Mouse (Mus musculus): ENCODE results near the gene Tbc1d1. TPM values are rescaled to one million over a fixed set of nuclear protein-coding genes. Genes with fewer than 3 reads are reported as not detected.
"Not testable (repeated sequence)": the region's sequence is repeated elsewhere in the genome, so short reads cannot be mapped to it uniquely, and the experiment has no call there.

The Tbc1d1 gene
- polyA plus RNA-seq, 1 experiment from 2014 or later = 30.7 TPM

- Histone ChIP-seq H3K4me1 (peaks cover 32% of the 10 kb centered on the region), H3K36me3 (replicated peaks) (peaks cover 58% of the 10 kb centered on the region), H3K4me3 (no peak overlapping the region), H3K9me3 (no peaks in the 10 kb centered on the region), H3K27ac (peak overlapping the region; percentile 54), H3K27me3 (ENCODE audit: poor library complexity, severe bottlenecking) (no peaks in the 10 kb centered on the region)
- no peak for DNase-seq (ENCODE audit: extremely low spot score, low spot score)
- 86% methylated on average over 5 of the region's 5 CpGs for WGBS
These were observed 169.7 kb downstream of the Tbc1d1 start for GRCm38 (mm10) chr5:64325741-64326355.

DNA sequence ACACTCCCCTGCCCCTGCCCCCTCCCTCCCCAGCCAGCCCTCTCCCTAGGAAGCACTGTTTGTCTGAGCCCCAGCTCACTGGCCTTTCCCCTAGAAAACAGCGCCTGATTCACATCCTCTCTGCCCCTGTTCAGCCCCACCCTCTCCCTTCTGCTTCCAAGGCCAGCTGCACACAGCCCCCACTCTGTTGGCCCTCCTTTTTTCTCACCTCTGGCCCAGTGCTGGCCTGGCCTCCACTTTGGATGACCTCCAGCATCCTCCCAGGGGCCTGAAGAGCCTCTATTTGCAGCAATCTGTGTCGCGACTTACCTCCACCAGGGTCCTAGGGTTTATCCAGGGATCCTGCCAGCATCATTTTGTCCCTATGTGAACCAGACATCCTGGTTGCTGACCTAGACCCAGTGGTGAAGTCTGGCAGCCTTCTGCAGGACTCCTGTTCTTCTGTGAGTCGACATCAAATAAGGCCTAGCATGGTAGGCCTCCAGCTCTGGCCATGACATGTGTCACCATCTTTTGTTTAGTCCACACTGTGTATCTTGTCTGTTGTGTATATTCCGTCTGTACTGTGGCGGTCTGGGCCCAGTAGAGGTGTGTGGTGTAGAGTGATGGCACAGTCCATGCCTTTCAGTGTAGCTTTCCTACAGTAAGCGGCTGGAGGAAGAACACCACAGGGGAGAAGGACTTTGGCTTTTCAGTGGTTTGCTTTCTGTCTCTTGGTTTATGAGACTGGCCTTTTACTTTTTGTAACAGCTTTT, 170.5 kb downstream of the Tbc1d1 start:
- Histone ChIP-seq H3K9me3 (no peaks in the 10 kb centered on the region), H3K27me3 (ENCODE audit: poor library complexity, severe bottlenecking) (no peaks in the 10 kb centered on the region), H3K36me3 (replicated peaks) (peaks cover 63% of the 10 kb centered on the region), H3K4me1 (peaks cover 32% of the 10 kb centered on the region), H3K4me3 (no peak overlapping the region), H3K27ac (peak overlapping the region; percentile 54)
- 78% methylated on average over 7 of the region's 7 CpGs for WGBS
- no peak for DNase-seq (ENCODE audit: extremely low spot score, low spot score)

- Histone ChIP-seq H3K4me3 (no peak overlapping the region), H3K27ac (peak overlapping the region; percentile 44; the same call in 1 of the 2 replicates)
- no peak for DNase-seq (ENCODE audit: extremely low spot score, low spot score)
These were observed 171.3 kb downstream of the Tbc1d1 start for GRCm38 (mm10) chr5:64327212-64327902.

DNA sequence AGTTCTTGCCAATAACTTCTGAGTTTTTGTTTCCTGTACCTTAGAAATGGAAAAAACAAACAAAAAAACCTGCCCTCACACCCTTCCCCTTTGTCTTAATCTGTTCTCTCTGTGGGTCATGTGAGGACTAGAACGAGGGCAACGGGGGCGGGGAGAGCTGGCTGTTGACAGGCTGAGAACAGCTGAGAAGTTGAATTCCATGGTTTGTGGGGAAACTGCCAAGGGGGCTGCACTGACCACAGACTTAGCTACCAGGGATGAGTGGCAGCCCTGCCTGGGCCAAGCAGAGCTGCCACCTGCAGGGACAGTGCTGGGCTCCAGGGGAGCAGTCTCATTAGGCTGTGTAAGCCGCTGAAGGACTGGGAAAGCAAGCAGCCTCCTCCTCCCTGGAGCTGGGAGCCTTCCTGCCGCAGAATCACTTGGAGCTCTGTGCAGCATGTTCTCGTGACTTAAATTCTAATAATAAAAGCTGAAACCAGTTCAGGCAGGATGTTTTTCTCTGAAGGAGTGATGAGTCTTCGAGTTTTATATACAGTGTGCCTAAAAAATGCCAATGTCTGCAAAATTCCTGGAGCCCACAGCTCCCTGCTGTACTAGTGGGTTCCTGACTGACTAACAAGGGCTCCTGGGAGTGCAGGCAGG, 180.8 kb downstream of the Tbc1d1 start:
- DNase-seq (ENCODE audit: extremely low spot score, low spot score) = peak; percentile 25
- Histone ChIP-seq H3K36me3 (replicated peaks) (peaks cover 38% of the 10 kb centered on the region), H3K27me3 (ENCODE audit: poor library complexity, severe bottlenecking) (no peaks in the 10 kb centered on the region), H3K4me3 (no peak overlapping the region), H3K9me3 (no peaks in the 10 kb centered on the region), H3K4me1 (peaks cover 18% of the 10 kb centered on the region), H3K27ac (peak overlapping the region; percentile 67)
- 42% methylated on average over 7 of the region's 7 CpGs for WGBS

More at GRCm38 (mm10) chr5:64327212-64327902, 171.3 kb downstream of the Tbc1d1 start:
- Histone ChIP-seq H3K9me3 (no peaks in the 10 kb centered on the region), H3K4me1 (peaks cover 32% of the 10 kb centered on the region), H3K27me3 (ENCODE audit: poor library complexity, severe bottlenecking) (no peaks in the 10 kb centered on the region), H3K36me3 (replicated peaks) (peaks cover 63% of the 10 kb centered on the region)
- WGBS = 71% methylated on average over 7 of the region's 7 CpGs

GRCm38 (mm10) chr5:64338795-64339194, 182.7 kb downstream of the Tbc1d1 start:
- H3K4me3 ChIP-seq; H3K9me3 ChIP-seq; H3K27ac ChIP-seq; DNase-seq (ENCODE audit: extremely low spot score, low spot score); H3K27me3 ChIP-seq (ENCODE audit: poor library complexity, severe bottlenecking): not testable (repeated sequence)
- 83% methylated on average over 6 of the region's 6 CpGs for WGBS
- peaks cover 18% of the 10 kb centered on the region for H3K4me1 ChIP-seq
- H3K36me3 ChIP-seq (replicated peaks) = peaks cover 40% of the 10 kb centered on the region

DNA sequence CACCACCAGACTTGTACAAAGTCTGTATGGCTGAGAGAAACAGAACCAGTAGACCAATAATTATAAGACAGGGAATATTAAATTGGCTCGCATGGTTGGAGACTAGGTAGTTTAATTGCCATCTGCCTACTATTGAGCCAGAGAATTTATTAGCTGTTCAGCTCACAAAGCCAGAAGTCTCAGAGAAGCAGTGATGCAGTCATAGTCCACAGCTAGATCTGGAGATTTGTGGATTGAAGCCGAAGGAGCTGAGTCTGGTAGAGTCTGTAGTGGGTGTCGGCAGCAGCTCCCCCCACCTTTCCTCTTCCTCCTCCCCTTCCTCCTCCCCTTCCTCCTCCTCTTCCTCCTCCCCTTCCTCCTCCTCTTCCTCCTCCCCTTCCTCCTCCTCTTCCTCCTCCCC, 184.3 kb downstream of the Tbc1d1 start:
- Histone ChIP-seq H3K4me1 (peaks cover 32% of the 10 kb centered on the region), H3K27ac (no peak overlapping the region), H3K9me3 (no peaks in the 10 kb centered on the region), H3K27me3 (ENCODE audit: poor library complexity, severe bottlenecking) (no peaks in the 10 kb centered on the region), H3K36me3 (replicated peaks) (peaks cover 38% of the 10 kb centered on the region), H3K4me3 (no peak overlapping the region)
- DNase-seq (ENCODE audit: extremely low spot score, low spot score) = no peak
- 89% methylated on average over 3 of the region's 3 CpGs for WGBS

- DNase-seq (ENCODE audit: extremely low spot score, low spot score) = no peak
- Histone ChIP-seq H3K4me3 (no peak overlapping the region), H3K27ac (no peak overlapping the region), H3K27me3 (ENCODE audit: poor library complexity, severe bottlenecking) (no peaks in the 10 kb centered on the region), H3K9me3 (no peaks in the 10 kb centered on the region), H3K36me3 (replicated peaks) (peaks cover 43% of the 10 kb centered on the region), H3K4me1 (peaks cover 36% of the 10 kb centered on the region)
- 95% methylated on average over 3 of the region's 3 CpGs for whole genome bisulfite sequencing
These were observed 185.6 kb downstream of the Tbc1d1 start for GRCm38 (mm10) chr5:64341671-64342070.

DNA sequence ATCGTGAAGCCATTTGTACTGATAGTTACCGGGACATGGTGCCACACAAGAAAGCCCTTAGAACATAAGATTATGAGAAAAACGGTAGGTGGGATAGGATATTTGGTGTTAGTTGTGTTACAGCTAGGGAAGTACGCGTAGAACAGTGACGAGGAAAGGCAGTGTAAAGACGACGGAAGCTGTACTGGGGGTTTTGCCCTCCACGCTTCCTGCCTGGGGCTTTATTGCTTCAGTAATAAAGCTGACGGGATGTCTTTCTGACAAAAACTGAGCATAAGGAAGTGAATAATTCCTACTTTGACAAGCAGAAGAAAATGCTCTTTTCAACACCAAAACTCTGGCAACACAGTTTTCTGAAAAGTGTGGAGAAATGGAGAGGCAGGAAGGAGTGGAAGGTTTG, 186.0 kb downstream of the Tbc1d1 start:
- WGBS = 91% methylated on average over 10 of the region's 10 CpGs
- H3K4me1 ChIP-seq = peaks cover 31% of the 10 kb centered on the region
- peaks cover 44% of the 10 kb centered on the region for H3K36me3 ChIP-seq (replicated peaks)
- no peak for DNase-seq (ENCODE audit: extremely low spot score, low spot score)
- H3K27me3 ChIP-seq (ENCODE audit: poor library complexity, severe bottlenecking) = no peaks in the 10 kb centered on the region
- no peaks in the 10 kb centered on the region for H3K9me3 ChIP-seq
- H3K4me3 ChIP-seq = no peak overlapping the region
- no peak overlapping the region for H3K27ac ChIP-seq

- Histone ChIP-seq H3K4me1 (peaks cover 26% of the 10 kb centered on the region), H3K27ac (peak overlapping the region; percentile 68), H3K36me3 (replicated peaks) (peaks cover 55% of the 10 kb centered on the region), H3K9me3 (no peaks in the 10 kb centered on the region), H3K27me3 (ENCODE audit: poor library complexity, severe bottlenecking) (no peaks in the 10 kb centered on the region), H3K4me3 (no peak overlapping the region)
- no peak for DNase-seq (ENCODE audit: extremely low spot score, low spot score)
- WGBS = 57% methylated on average over 5 of the region's 5 CpGs
These were observed 188.0 kb downstream of the Tbc1d1 start for GRCm38 (mm10) chr5:64343972-64344700.

DNA sequence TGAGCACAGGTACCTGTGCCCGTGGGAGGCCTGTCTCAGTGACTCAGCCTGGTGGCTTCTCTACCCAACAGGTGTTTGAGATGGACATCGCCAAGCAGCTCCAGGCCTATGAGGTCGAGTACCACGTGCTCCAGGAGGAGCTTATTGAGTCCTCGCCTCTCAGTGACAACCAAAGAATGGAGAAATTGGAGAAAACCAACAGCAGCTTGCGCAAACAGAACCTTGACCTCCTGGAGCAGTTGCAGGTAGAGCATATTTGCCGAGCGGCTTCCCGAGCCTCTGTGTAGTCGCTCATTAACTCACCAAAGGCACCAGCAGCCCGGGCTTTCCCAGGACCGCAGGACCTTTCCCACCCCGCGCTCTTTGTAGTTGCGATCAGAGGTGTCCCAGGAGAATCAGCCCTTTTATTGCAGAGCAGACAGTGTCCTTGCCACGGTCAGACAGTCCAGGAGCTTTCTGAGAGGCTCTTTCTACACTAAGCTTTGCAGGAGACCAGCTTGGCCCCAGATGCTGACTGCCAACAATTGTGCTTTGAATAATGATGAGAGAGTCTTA, 189.2 kb downstream of the Tbc1d1 start:
- Histone ChIP-seq H3K36me3 (replicated peaks) (peaks cover 66% of the 10 kb centered on the region), H3K27me3 (ENCODE audit: poor library complexity, severe bottlenecking) (no peaks in the 10 kb centered on the region), H3K9me3 (no peaks in the 10 kb centered on the region), H3K4me3 (no peak overlapping the region), H3K27ac (peak overlapping the region; percentile 74), H3K4me1 (peaks cover 26% of the 10 kb centered on the region)
- DNase-seq (ENCODE audit: extremely low spot score, low spot score) = no peak
- 74% methylated on average over 16 of the region's 16 CpGs for WGBS

GRCm38 (mm10) chr5:64345761-64346160, 189.7 kb downstream of the Tbc1d1 start:
- H3K27ac ChIP-seq = peak overlapping the region; percentile 74; the same call in 1 of the 2 replicates
- H3K4me3 ChIP-seq = no peak overlapping the region
- H3K36me3 ChIP-seq (replicated peaks) = peaks cover 68% of the 10 kb centered on the region
- 92% methylated on average over 7 of the region's 7 CpGs for WGBS
- no peaks in the 10 kb centered on the region for H3K9me3 ChIP-seq
- peaks cover 26% of the 10 kb centered on the region for H3K4me1 ChIP-seq
- DNase-seq (ENCODE audit: extremely low spot score, low spot score) = no peak
- H3K27me3 ChIP-seq (ENCODE audit: poor library complexity, severe bottlenecking) = no peaks in the 10 kb centered on the region

All from forebrain, embryonic 10.5 days (tissue).